Mouse (Mus musculus) G1E (cell line): Measurements from ENCODE around the gene Gm1604a.
"Not testable (repeated sequence)": the region's sequence is repeated elsewhere in the genome, so short reads cannot be mapped to it uniquely, and the experiment has no call there.

Experiments used
- CTCF ChIP-seq: IDR thresholded peaks from 2 replicates; pipeline ENCODE4 v1.5.1; 2012; ENCODE audit warnings: low read depth, low read length, inconsistent platforms, mixed read lengths
- GATA1 ChIP-seq: IDR thresholded peaks from 2 replicates; pipeline ENCODE4 v1.6.1; 2012; ENCODE audit warnings: borderline replicate concordance, low read length, inconsistent platforms, mixed read lengths
- GATA2 ChIP-seq: IDR thresholded peaks from 2 replicates; pipeline ENCODE4 v1.6.1; 2012; ENCODE audit warnings: low read depth, low read length, inconsistent platforms, borderline replicate concordance
- POLR2AphosphoS5 ChIP-seq: IDR thresholded peaks from 2 replicates; pipeline ENCODE4 v1.6.1; 2012; ENCODE audit warnings: low read depth, low read length, inconsistent platforms; ENCODE audit not compliant: insufficient replicate concordance
- TAL1 ChIP-seq: conservative IDR thresholded peaks from 2 replicates; pipeline ENCODE4 v1.6.1; 2012; ENCODE audit warnings: low read depth, low read length, inconsistent platforms, mixed read lengths

DNA sequence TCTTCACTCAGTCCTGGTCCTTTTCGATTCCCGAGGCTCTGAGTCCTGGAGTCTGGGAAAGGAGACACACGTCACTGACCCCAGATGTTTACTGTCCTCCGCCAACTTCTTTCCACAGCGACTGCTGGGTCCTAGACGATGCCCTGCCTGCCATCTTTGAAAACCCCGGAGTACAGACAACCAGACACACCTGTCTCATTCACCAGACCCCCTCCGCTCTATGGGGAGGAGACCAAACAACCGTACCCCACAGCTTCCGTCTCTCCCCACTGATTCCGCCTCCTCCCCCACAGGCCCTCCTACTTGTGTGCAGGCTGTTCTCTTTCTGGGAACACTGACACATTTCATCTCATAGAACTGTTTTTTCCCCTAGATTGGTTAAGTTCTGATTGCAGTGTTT, 97.2 kb downstream of the Gm1604a start:
- not testable (repeated sequence) for TF ChIP-seq GATA1, CTCF, POLR2AphosphoS5, TAL1, GATA2
